Mouse (Mus musculus): ENCODE measurements at regions not wholly inside any gene's neighbourhood (a gene's known extent, or its start where the extent isn't known, plus 50 kb on each side); places are given as distances from the start of the nearest gene placed in this dataset.

GRCm38 (mm10) chr16:73473502-73473901, 938.1 kb downstream of the Robo2 start:
- ATAC-seq = no peak
- Histone ChIP-seq H3K36me3 (no peaks in the 10 kb centered on the region), H3K4me3 (no peak overlapping the region), H3K27ac (no peak overlapping the region), H3K27me3 (replicated peaks) (no peaks in the 10 kb centered on the region), H3K4me1 (no peaks in the 10 kb centered on the region), H3K9ac (no peak overlapping the region), H3K9me3 (replicated peaks) (no peaks in the 10 kb centered on the region), H3K4me2 (no peak overlapping the region)
- 48% methylated on average over 2 of the region's 2 CpGs for WGBS (ENCODE audit: insufficient replicate concordance)

- H3K9me3 ChIP-seq (replicated peaks) = no peaks in the 10 kb centered on the region
- 67% methylated on average over 5 of the region's 5 CpGs for WGBS (ENCODE audit: insufficient replicate concordance)
- H3K27me3 ChIP-seq (replicated peaks) = no peaks in the 10 kb centered on the region
- no peak overlapping the region for H3K4me2 ChIP-seq
- H3K9ac ChIP-seq = no peak overlapping the region
- H3K36me3 ChIP-seq = no peaks in the 10 kb centered on the region
- no peaks in the 10 kb centered on the region for H3K4me1 ChIP-seq
- no peak for ATAC-seq
- no peak overlapping the region for H3K4me3 ChIP-seq
- H3K27ac ChIP-seq = no peak overlapping the region
These were observed 940.1 kb downstream of the Robo2 start for GRCm38 (mm10) chr16:73471547-73471946.

- H3K9ac ChIP-seq = no peak overlapping the region
- H3K4me1 ChIP-seq = no peaks in the 10 kb centered on the region
- 35% methylated on average over 4 of the region's 4 CpGs for WGBS (ENCODE audit: insufficient replicate concordance)
- H3K36me3 ChIP-seq = no peaks in the 10 kb centered on the region
- no peak overlapping the region for H3K4me2 ChIP-seq
- no peak overlapping the region for H3K27ac ChIP-seq
- no peaks in the 10 kb centered on the region for H3K27me3 ChIP-seq (replicated peaks)
- ATAC-seq = no peak
- H3K4me3 ChIP-seq = no peak overlapping the region
- no peaks in the 10 kb centered on the region for H3K9me3 ChIP-seq (replicated peaks)
These were observed 941.1 kb downstream of the Robo2 start for GRCm38 (mm10) chr16:73470535-73470934.

GRCm38 (mm10) chr16:73466296-73466695, 945.3 kb downstream of the Robo2 start:
- no peak for ATAC-seq
- 66% methylated on average over 6 of the region's 6 CpGs for WGBS (ENCODE audit: insufficient replicate concordance)
- H3K4me1 ChIP-seq = no peaks in the 10 kb centered on the region
- no peaks in the 10 kb centered on the region for H3K36me3 ChIP-seq
- H3K27ac ChIP-seq = no peak overlapping the region
- no peaks in the 10 kb centered on the region for H3K9me3 ChIP-seq (replicated peaks)
- no peaks in the 10 kb centered on the region for H3K27me3 ChIP-seq (replicated peaks)
- H3K4me2 ChIP-seq = no peak overlapping the region
- no peak overlapping the region for H3K9ac ChIP-seq
- no peak overlapping the region for H3K4me3 ChIP-seq

- Histone ChIP-seq H3K36me3 (no peaks in the 10 kb centered on the region), H3K27ac (no peak overlapping the region), H3K4me2 (no peak overlapping the region), H3K9ac (no peak overlapping the region), H3K27me3 (replicated peaks) (no peaks in the 10 kb centered on the region), H3K4me3 (no peak overlapping the region), H3K4me1 (no peaks in the 10 kb centered on the region), H3K9me3 (replicated peaks) (no peaks in the 10 kb centered on the region)
- ATAC-seq = no peak
- 67% methylated on average over 4 of the region's 4 CpGs for WGBS (ENCODE audit: insufficient replicate concordance)
These were observed 949.1 kb downstream of the Robo2 start for GRCm38 (mm10) chr16:73462516-73462915.

GRCm38 (mm10) chr16:73450634-73451245, 960.9 kb downstream of the Robo2 start:
- Histone ChIP-seq H3K4me3 (no peak overlapping the region), H3K9me3 (replicated peaks) (no peaks in the 10 kb centered on the region), H3K36me3 (no peaks in the 10 kb centered on the region), H3K9ac (no peak overlapping the region), H3K4me2 (no peak overlapping the region), H3K4me1 (no peaks in the 10 kb centered on the region), H3K27me3 (replicated peaks) (no peaks in the 10 kb centered on the region), H3K27ac (no peak overlapping the region)
- 82% methylated on average over 3 of the region's 3 CpGs for WGBS (ENCODE audit: insufficient replicate concordance)
- ATAC-seq = no peak

- no peaks in the 10 kb centered on the region for H3K36me3 ChIP-seq
- no peaks in the 10 kb centered on the region for H3K4me1 ChIP-seq
- no peaks in the 10 kb centered on the region for H3K27me3 ChIP-seq (replicated peaks)
- no peak overlapping the region for H3K4me2 ChIP-seq
- no peak overlapping the region for H3K4me3 ChIP-seq
- no peaks in the 10 kb centered on the region for H3K9me3 ChIP-seq (replicated peaks)
- no peak for ATAC-seq
- H3K9ac ChIP-seq = no peak overlapping the region
- 75% methylated on average over 7 of the region's 7 CpGs for WGBS (ENCODE audit: insufficient replicate concordance)
- H3K27ac ChIP-seq = no peak overlapping the region
These were observed 961.8 kb downstream of the Robo2 start for GRCm38 (mm10) chr16:73449836-73450235.

GRCm38 (mm10) chr16:73435726-73436125, 975.9 kb downstream of the Robo2 start:
- ATAC-seq = no peak
- H3K4me2 ChIP-seq = no peak overlapping the region
- H3K27ac ChIP-seq = no peak overlapping the region
- no peaks in the 10 kb centered on the region for H3K27me3 ChIP-seq (replicated peaks)
- H3K4me3 ChIP-seq = no peak overlapping the region
- no peaks in the 10 kb centered on the region for H3K36me3 ChIP-seq
- 82% methylated on average over 3 of the region's 3 CpGs for WGBS (ENCODE audit: insufficient replicate concordance)
- H3K9me3 ChIP-seq (replicated peaks) = no peaks in the 10 kb centered on the region
- H3K4me1 ChIP-seq = no peaks in the 10 kb centered on the region
- H3K9ac ChIP-seq = no peak overlapping the region

- no peak for ATAC-seq
- WGBS (ENCODE audit: insufficient replicate concordance) = 65% methylated on average over 5 of the region's 5 CpGs
- H3K9me3 ChIP-seq (replicated peaks) = no peaks in the 10 kb centered on the region
These were observed 986.8 kb downstream of the Robo2 start for GRCm38 (mm10) chr16:73424851-73425250.

GRCm38 (mm10) chr16:73424311-73424710, 987.3 kb downstream of the Robo2 start:
- WGBS (ENCODE audit: insufficient replicate concordance) = 60% methylated on average over 2 of the region's 2 CpGs

More at GRCm38 (mm10) chr16:73424851-73425250, 986.8 kb downstream of the Robo2 start:
- no peaks in the 10 kb centered on the region for H3K4me1 ChIP-seq
- H3K36me3 ChIP-seq = no peaks in the 10 kb centered on the region
- H3K4me2 ChIP-seq = no peak overlapping the region
- H3K27me3 ChIP-seq (replicated peaks) = no peaks in the 10 kb centered on the region
- no peak overlapping the region for H3K4me3 ChIP-seq
- H3K27ac ChIP-seq = no peak overlapping the region
- H3K9ac ChIP-seq = no peak overlapping the region

GRCm38 (mm10) chr16:73404509-73404908, 1007.1 kb downstream of the Robo2 start:
- H3K27me3 ChIP-seq (replicated peaks) = no peaks in the 10 kb centered on the region
- H3K4me1 ChIP-seq = no peaks in the 10 kb centered on the region
- no peak overlapping the region for H3K27ac ChIP-seq
- H3K9me3 ChIP-seq (replicated peaks) = no peaks in the 10 kb centered on the region
- H3K36me3 ChIP-seq = no peaks in the 10 kb centered on the region
- H3K4me3 ChIP-seq = no peak overlapping the region
- 59% methylated on average over 3 of the region's 3 CpGs for WGBS (ENCODE audit: insufficient replicate concordance)
- H3K4me2 ChIP-seq = no peak overlapping the region
- H3K9ac ChIP-seq = no peak overlapping the region
- no peak for ATAC-seq

More at GRCm38 (mm10) chr16:73424311-73424710, 987.3 kb downstream of the Robo2 start:
- H3K4me2 ChIP-seq = no peak overlapping the region
- H3K9ac ChIP-seq = no peak overlapping the region
- H3K4me1 ChIP-seq = no peaks in the 10 kb centered on the region
- no peak overlapping the region for H3K27ac ChIP-seq
- no peak overlapping the region for H3K4me3 ChIP-seq
- H3K9me3 ChIP-seq (replicated peaks) = no peaks in the 10 kb centered on the region
- no peaks in the 10 kb centered on the region for H3K27me3 ChIP-seq (replicated peaks)
- ATAC-seq = no peak
- no peaks in the 10 kb centered on the region for H3K36me3 ChIP-seq

- H3K27me3 ChIP-seq (replicated peaks) = no peaks in the 10 kb centered on the region
- no peak for ATAC-seq
- no peaks in the 10 kb centered on the region for H3K36me3 ChIP-seq
- H3K9ac ChIP-seq = no peak overlapping the region
- H3K9me3 ChIP-seq (replicated peaks) = no peaks in the 10 kb centered on the region
- H3K4me3 ChIP-seq = no peak overlapping the region
- no peak overlapping the region for H3K4me2 ChIP-seq
- H3K27ac ChIP-seq = no peak overlapping the region
- 69% methylated on average over 3 of the region's 3 CpGs for WGBS (ENCODE audit: insufficient replicate concordance)
- no peaks in the 10 kb centered on the region for H3K4me1 ChIP-seq
These were observed 1007.5 kb downstream of the Robo2 start for GRCm38 (mm10) chr16:73404099-73404498.

GRCm38 (mm10) chr16:73379056-73379455, 1032.6 kb downstream of the Robo2 start:
- Histone ChIP-seq H3K27me3 (replicated peaks) (no peaks in the 10 kb centered on the region), H3K4me1 (no peaks in the 10 kb centered on the region), H3K36me3 (no peaks in the 10 kb centered on the region), H3K9me3 (replicated peaks) (no peaks in the 10 kb centered on the region), H3K9ac (no peak overlapping the region), H3K4me2 (no peak overlapping the region), H3K27ac (no peak overlapping the region), H3K4me3 (no peak overlapping the region)
- no peak for ATAC-seq
- 43% methylated on average over 2 of the region's 2 CpGs for WGBS (ENCODE audit: insufficient replicate concordance)
